Mouse (Mus musculus) liver, adult (tissue): ENCODE results near the gene Gng7.

Experiments
- GATA4 ChIP-seq: IDR thresholded peaks from 2 replicates; pipeline ENCODE4 v1.6.1; 2014; ENCODE audit warnings: mild to moderate bottlenecking, low read length; ENCODE audit not compliant: insufficient replicate concordance

Gng7 gene

DNA sequence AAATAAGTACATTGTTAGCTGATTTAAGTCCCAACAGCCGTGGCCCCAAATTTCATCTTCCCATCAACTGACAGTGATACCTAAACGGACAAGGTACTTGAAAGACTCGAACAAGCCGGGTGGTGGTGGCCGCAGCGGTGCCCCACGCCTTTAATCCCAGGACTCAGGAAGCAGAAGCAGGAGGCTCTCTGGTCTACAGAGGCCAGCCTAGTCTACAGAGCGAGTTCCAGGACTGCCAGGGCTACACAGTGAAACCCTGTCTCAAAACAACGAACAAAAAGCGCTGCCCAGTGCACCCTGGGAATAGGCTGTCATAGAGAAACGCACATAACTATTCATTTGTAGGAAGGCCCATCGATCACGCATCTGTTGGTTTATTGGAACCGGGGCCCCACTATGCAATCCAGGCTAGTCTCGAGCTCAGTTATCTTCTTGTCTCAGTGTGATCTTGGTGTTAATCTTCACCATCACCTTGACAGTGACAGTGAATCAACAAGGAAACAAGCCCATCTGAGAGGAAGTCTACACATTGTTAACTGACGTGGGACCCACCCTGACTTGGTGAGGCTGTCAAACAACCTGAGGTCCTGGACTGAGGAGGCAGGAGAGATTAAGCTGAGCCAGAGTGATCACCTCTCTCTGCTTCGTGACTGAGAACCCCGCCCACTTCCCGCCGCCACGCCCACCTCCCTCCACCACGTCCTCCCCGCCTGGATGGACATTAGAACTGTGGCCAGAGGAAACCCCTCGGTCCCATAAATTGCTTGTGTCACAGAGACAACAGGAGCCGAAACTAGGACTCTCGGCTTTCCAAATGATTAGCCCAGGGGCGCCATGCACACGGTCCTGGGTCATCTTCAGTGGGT lies 14.3 kb downstream of the Gng7 start:
- TF ChIP-seq GATA4 = no peak

DNA sequence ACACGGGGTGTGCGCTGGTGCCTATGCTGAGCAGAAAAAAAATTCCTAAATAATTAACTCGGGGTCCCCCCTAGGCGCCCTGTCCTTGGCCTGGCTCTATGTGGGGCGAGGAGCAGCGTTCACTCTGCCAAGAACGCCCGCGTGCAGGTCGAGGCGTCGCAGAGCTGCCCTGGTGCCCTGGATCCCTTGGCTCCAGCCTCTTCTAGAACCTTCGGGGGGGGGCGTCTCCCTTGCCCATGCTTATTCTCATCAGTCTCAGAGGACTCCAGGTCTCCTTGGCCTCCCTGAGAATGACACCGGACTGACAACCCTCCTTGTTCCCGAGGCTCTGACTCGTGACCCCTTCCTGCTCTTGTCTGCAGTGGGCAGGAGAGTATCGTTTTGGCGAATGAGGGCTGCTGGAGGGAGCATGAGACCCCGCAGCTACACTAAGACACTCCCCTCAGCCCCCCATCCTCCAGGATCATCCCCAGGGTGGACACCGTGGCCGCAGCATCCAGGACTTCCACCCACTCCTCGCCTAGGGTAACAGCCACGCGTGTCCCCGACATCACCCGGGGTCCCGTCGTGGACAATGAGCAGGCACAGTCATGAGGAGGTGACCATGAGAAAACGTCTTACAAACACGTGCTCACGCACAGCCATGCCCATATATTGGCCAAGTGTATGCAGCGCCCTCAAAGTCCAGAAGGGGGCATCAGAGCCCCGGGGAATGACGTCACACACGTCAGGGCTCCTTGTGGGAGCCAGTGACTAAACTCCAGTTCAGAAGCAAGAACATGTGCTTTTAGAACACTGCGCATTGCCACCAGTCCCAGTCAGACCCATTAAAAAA lies 15.2 kb downstream of the Gng7 start:
- no peak for TF ChIP-seq GATA4

DNA sequence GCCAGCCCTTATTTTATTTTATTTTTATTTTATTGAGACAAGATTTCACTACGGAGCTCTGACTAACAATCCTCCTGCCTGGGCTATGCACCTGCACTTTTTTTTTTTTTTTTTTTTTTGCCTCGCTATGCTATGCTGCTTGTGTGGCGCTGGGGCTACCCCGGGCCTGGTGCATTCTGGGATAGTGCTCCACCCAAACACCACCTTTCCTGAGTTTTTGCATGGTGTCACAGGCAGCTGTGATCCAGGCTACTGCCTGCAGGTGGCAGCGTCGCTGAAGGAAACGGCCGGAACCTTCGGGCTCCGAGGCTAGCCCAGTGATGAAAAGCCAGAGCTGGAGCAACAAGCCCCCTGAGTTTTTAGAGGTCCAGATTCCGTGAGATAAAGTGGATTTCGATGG lies 16.0 kb downstream of the Gng7 start:
- TF ChIP-seq GATA4 = no peak

GRCm38 (mm10) chr10:80998021-80998420 lies 16.7 kb downstream of the Gng7 start:
- TF ChIP-seq GATA4 = no peak

- TF ChIP-seq GATA4 = no peak
These were observed 17.4 kb downstream of the Gng7 start for GRCm38 (mm10) chr10:80997332-80997731.

DNA sequence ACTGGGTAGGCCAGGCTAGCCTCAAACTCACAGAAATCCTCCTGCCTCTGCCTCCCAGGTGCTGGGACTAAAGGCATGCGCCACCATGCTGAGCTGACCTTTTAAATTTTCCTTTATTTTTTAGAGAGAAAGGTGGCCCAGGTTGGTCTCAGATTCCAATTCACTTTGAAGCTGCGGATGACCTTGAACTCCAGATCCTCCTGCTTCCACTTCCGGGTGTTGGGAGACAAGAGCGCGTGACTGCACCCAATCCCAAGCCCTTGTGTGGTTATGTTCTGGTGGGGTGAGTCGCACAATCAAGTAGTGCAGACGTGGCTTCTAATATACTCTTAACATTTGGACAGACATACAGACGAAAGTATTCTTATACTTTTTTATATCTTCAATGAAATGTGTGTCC lies 18.2 kb downstream of the Gng7 start:
- no peak for TF ChIP-seq GATA4

- TF ChIP-seq GATA4 = no peak
These were observed 19.6 kb downstream of the Gng7 start for GRCm38 (mm10) chr10:80995091-80995632.

- no peak for TF ChIP-seq GATA4
These were observed 20.1 kb downstream of the Gng7 start for GRCm38 (mm10) chr10:80994621-80995020.

DNA sequence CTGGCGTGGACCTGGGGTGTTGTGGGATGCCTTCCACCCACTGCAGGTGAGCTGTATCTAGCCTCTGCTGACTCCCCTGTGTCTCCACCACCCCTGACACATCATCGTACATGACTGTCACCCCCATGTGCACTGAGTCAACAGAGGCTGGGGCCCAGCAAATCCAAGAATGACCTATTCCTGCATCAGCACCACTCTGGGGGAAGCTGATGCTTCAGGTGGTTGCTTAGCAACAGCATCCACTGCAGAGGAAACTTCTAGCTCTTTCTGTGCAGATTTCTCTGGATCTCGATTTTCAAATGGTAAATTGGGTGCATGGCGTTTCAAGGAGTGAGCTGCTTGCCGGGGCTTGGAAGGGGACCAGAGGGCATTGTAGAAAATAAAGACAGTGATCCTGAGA lies 21.5 kb downstream of the Gng7 start:
- no peak for TF ChIP-seq GATA4

GRCm38 (mm10) chr10:80991945-80992344 lies 22.8 kb downstream of the Gng7 start:
- no peak for TF ChIP-seq GATA4

GRCm38 (mm10) chr10:80991007-80991406 lies 23.7 kb downstream of the Gng7 start:
- no peak for TF ChIP-seq GATA4

- TF ChIP-seq GATA4 = no peak
These were observed 24.3 kb downstream of the Gng7 start for GRCm38 (mm10) chr10:80990406-80990805.

DNA sequence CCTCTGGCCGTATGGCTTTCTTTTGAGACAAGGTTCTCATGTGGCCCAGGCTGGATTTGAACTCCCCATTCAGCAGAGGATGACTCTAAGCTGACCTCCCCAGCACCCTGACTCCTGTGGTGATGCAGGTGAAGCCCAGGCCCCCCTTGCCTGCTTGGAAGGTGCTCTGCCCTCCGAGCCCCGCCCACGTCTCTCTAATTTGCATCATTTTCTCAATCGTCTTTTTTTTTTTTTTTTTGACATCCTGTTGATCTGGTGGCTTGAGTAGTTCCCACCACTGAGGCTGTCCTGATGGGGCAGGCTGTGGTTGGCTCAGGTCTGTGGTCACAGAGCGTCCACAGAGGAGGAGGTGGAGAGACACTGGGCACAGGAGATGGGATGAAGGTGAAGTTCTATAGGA lies 25.3 kb downstream of the Gng7 start:
- TF ChIP-seq GATA4 = no peak

DNA sequence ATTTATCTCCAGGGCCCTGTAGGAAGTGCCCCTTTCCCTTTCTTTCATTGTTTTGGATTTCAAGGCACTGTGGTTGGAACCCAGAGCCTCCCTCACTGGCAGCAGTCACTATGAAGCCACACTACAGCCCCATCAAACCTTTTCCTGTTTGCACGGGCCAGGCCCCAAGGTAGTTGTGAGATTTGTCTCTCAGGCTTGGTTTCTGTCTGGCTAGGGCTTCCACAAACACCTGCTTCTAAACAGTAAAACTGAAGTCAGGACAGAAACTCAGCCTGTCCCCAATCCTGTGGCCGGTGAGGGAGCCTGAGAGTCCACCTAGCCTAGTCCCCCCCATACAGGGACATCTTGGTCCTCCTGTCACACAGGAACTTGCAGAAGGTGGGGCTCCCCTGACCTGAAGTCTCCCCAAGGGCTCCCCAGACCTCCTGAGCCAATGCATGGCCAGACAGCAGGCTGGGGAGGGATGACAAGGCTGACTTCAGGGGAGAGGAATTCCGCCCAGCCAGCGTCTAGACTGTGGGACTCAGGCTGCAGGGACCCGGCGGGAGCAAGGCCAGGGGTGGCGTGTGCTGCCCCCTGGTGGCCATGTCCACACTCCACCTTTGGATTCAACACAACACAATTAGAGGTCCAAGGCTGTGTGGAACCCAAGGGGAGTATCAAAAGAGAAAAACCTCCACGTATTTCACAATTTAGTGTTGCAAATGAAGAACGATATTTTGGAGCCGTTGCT lies 26.9 kb downstream of the Gng7 start:
- TF ChIP-seq GATA4 = no peak

- TF ChIP-seq GATA4 = no peak
These were observed 28.0 kb downstream of the Gng7 start for GRCm38 (mm10) chr10:80986754-80987153.
